Mouse (Mus musculus): ENCODE measurements at regions not wholly inside any gene's neighbourhood (a gene's known extent, or its start where the extent isn't known, plus 50 kb on each side); places are given as distances from the start of the nearest gene placed in this dataset.

GRCm38 (mm10) chrX:14592793-14593192, 381.8 kb downstream of the H2al1n start:
- no peak for DNase-seq

GRCm38 (mm10) chrX:14596799-14597198, 385.9 kb downstream of the H2al1n start:
- DNase-seq, result no peak

- no peak for DNase-seq
These were observed 391.0 kb downstream of the H2al1n start for GRCm38 (mm10) chrX:14601916-14602315.

DNA sequence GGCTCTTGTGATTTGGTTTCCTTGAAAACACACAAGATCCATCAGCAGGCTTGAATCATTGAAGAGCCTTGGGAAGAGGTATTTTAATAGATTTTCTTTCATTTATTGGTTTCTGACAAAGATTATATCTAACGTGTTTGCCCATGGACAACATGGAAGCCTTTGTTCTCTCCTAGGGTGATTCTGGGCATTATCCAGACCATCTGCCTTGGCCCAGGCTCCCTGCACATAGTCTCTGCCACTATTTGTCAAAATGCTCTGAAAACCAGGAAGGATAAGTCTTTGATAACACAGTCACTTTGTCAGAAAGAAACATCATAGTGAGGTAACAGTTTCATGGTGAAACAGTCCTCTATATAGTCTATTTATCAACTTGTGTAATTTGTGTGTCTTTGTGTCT, 398.2 kb downstream of the H2al1n start:
- DNase-seq, result no peak

DNA sequence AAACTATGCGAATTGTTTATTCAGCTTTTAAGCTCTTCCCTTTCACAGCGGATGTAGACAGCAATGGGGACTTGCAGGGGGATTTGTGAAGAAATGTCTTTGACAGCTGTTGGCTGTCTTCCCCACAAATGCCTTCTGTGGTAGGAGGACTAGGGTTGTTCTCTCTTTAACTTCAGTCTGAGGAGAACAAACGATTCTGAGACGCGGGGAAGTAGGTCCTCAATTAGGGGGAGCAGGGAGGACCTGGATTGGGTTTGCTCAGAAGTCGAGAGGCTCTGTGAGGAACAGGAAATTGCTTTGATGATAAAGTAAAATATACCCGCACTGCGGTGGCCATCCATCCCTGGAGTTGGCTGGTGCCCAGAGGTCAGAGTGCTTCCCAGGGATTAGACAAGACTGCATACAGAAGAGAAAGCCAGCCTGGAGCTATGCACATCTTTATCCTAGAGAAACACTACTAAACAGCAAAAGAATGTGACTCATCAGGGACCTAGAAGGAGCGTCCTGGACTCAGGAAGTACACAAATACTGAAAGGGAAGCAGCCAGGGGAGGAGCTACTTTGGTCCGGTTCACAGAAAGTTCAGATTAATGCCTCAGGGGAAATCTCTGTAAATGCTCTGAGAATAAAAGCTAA, 417.4 kb downstream of the H2al1n start:
- peak; percentile 17 to 29 for DNase-seq

DNA sequence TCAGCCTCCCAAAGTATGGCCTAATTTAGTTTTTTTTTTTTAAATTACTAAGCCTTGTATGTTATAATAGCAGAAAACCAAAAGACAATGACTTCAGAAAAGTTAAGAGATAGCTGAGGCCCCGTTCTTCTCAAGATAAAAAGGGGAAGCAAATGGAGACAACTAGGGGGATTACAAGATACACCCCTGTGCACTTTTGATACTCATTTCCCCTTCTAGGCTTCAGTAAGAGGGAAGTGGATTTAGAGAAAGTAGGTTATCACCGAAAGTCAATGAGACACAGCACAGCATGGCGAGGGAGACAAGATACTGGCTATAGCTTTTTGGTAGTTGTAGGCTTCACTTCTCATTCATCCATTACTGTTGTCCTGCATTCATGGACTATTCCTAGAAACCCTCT, 428.4 kb downstream of the H2al1n start:
- DNase-seq, result no peak

GRCm38 (mm10) chrX:14664852-14665251, 453.9 kb downstream of the H2al1n start:
- no peak for DNase-seq

- no peak for DNase-seq
These were observed 485.4 kb downstream of the H2al1n start for GRCm38 (mm10) chrX:14696375-14696774.

DNA sequence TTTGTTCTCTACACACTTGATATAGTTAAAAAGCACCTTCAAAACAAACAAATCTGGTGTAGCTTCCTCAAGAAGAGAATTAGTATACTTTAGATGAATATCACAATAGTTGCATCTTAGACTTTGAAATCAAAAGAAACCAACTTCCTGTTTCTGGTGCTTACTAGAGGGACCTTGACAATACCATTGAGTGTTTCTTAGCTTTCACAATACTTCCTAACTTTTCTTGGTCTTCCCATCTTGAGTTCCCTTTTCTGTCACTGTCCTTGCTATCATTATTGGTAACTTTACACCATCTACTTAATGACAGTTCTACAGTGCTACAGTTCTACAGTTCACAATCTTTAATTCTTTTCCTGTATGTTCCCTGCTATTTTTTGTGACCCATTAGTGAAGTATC, 528.1 kb downstream of the H2al1n start:
- no peak for DNase-seq
